Mouse (Mus musculus): ENCODE measurements around the gene Cstf3. TPM values are rescaled to one million over a fixed set of nuclear protein-coding genes. Genes with fewer than 3 reads are reported as not detected.

Cstf3 gene
- polyA plus RNA-seq, 1 experiment from 2014 or later: 42.8 TPM

- Histone ChIP-seq H3K9ac (ENCODE audit: low read depth, low read length) (peak overlapping the region; percentile 78), H3K4me3 (replicated peaks; ENCODE audit: low read depth, low read length) (peak overlapping the region; percentile 69), H3K4me2 (ENCODE audit: low read length) (peak overlapping the region; percentile 64), H3K4me1 (replicated peaks; ENCODE audit: insufficient read depth, low read length) (peaks cover 6% of the 10 kb centered on the region), H3K27me3 (ENCODE audit: insufficient read depth, low read length) (no peaks in the 10 kb centered on the region), H3K36me3 (ENCODE audit: insufficient read depth, low read length) (no peaks in the 10 kb centered on the region), H3K9me3 (replicated peaks; ENCODE audit: low read length) (no peaks in the 10 kb centered on the region), H3K27ac (peak overlapping the region; percentile 89)
- ATAC-seq (replicated peaks; ENCODE audit: low FRiP score, low read depth) (no peak), DNase-seq (ENCODE audit: low spot score) (no peak)
- no peak for TF ChIP-seq CTCF (IDR thresholded peaks at IDR 0.05; ENCODE audit: low read depth)
- WGBS: under 1% methylated on average over 19 of the region's 19 CpGs
Measured at GRCm38 (mm10) chr2:104590829-104591117, 450 bp downstream of the Cstf3 start.

- Histone ChIP-seq H3K9ac (ENCODE audit: low read depth, low read length) (peak overlapping the region; percentile 78), H3K4me2 (ENCODE audit: low read length) (peak overlapping the region; percentile 64), H3K4me3 (replicated peaks; ENCODE audit: low read depth, low read length) (peak overlapping the region; percentile 69), H3K4me1 (replicated peaks; ENCODE audit: insufficient read depth, low read length) (peaks cover 6% of the 10 kb centered on the region), H3K27ac (peak overlapping the region; percentile 89), H3K9me3 (replicated peaks; ENCODE audit: low read length) (no peaks in the 10 kb centered on the region), H3K27me3 (ENCODE audit: insufficient read depth, low read length) (no peaks in the 10 kb centered on the region), H3K36me3 (ENCODE audit: insufficient read depth, low read length) (no peaks in the 10 kb centered on the region)
- ATAC-seq (replicated peaks; ENCODE audit: low FRiP score, low read depth) (no peak), DNase-seq (ENCODE audit: low spot score) (peak; percentile 50)
- under 1% methylated on average over 6 of the region's 6 CpGs for WGBS
- no peak for TF ChIP-seq CTCF (IDR thresholded peaks at IDR 0.05; ENCODE audit: low read depth)
Measured at GRCm38 (mm10) chr2:104591141-104591540, 818 bp downstream of the Cstf3 start.

- no peak for TF ChIP-seq CTCF (IDR thresholded peaks at IDR 0.05; ENCODE audit: low read depth)
- Histone ChIP-seq H3K4me1 (replicated peaks; ENCODE audit: insufficient read depth, low read length) (peaks cover 6% of the 10 kb centered on the region), H3K9me3 (replicated peaks; ENCODE audit: low read length) (no peaks in the 10 kb centered on the region), H3K4me3 (replicated peaks; ENCODE audit: low read depth, low read length) (no peak overlapping the region), H3K36me3 (ENCODE audit: insufficient read depth, low read length) (no peaks in the 10 kb centered on the region), H3K27ac (no peak overlapping the region), H3K9ac (ENCODE audit: low read depth, low read length) (no peak overlapping the region), H3K27me3 (ENCODE audit: insufficient read depth, low read length) (no peaks in the 10 kb centered on the region), H3K4me2 (ENCODE audit: low read length) (no peak overlapping the region)
- 40% methylated on average over 1 of the region's 1 CpGs for WGBS
- no peak for ATAC-seq (replicated peaks; ENCODE audit: low FRiP score, low read depth)
- DNase-seq (ENCODE audit: low spot score): no peak
Measured at GRCm38 (mm10) chr2:104595063-104595462, 4.7 kb downstream of the Cstf3 start.

- H3K4me2 ChIP-seq (ENCODE audit: low read length): no peak overlapping the region
- ATAC-seq (replicated peaks; ENCODE audit: low FRiP score, low read depth) (no peak), DNase-seq (ENCODE audit: low spot score) (no peak)
- no peak overlapping the region for H3K27ac ChIP-seq
- no peak overlapping the region for H3K4me3 ChIP-seq (replicated peaks; ENCODE audit: low read depth, low read length)
- 63% methylated on average over 1 of the region's 1 CpGs for WGBS
- no peaks in the 10 kb centered on the region for H3K9me3 ChIP-seq (replicated peaks; ENCODE audit: low read length)
- no peak overlapping the region for H3K9ac ChIP-seq (ENCODE audit: low read depth, low read length)
- no peaks in the 10 kb centered on the region for H3K36me3 ChIP-seq (ENCODE audit: insufficient read depth, low read length)
- H3K4me1 ChIP-seq (replicated peaks; ENCODE audit: insufficient read depth, low read length): no peaks in the 10 kb centered on the region
- H3K27me3 ChIP-seq (ENCODE audit: insufficient read depth, low read length): no peaks in the 10 kb centered on the region
- no peak for TF ChIP-seq CTCF (IDR thresholded peaks at IDR 0.05; ENCODE audit: low read depth)
Measured at GRCm38 (mm10) chr2:104603431-104603830, 13.1 kb downstream of the Cstf3 start.

- no peaks in the 10 kb centered on the region for H3K36me3 ChIP-seq (ENCODE audit: insufficient read depth, low read length)
- no peaks in the 10 kb centered on the region for H3K4me1 ChIP-seq (replicated peaks; ENCODE audit: insufficient read depth, low read length)
- no peak overlapping the region for H3K4me2 ChIP-seq (ENCODE audit: low read length)
- WGBS: 71% methylated on average over 5 of the region's 5 CpGs
- DNase-seq (ENCODE audit: low spot score) (no peak), ATAC-seq (replicated peaks; ENCODE audit: low FRiP score, low read depth) (no peak)
- H3K27ac ChIP-seq: no peak overlapping the region
- no peaks in the 10 kb centered on the region for H3K27me3 ChIP-seq (ENCODE audit: insufficient read depth, low read length)
- H3K9me3 ChIP-seq (replicated peaks; ENCODE audit: low read length): no peaks in the 10 kb centered on the region
- H3K4me3 ChIP-seq (replicated peaks; ENCODE audit: low read depth, low read length): no peak overlapping the region
- H3K9ac ChIP-seq (ENCODE audit: low read depth, low read length): no peak overlapping the region
- TF ChIP-seq CTCF (IDR thresholded peaks at IDR 0.05; ENCODE audit: low read depth): no peak
Measured at GRCm38 (mm10) chr2:104604718-104605117, 14.4 kb downstream of the Cstf3 start.

GRCm38 (mm10) chr2:104605560-104605959, 15.2 kb downstream of the Cstf3 start:
- Histone ChIP-seq H3K4me2 (ENCODE audit: low read length) (no peak overlapping the region), H3K4me1 (replicated peaks; ENCODE audit: insufficient read depth, low read length) (no peaks in the 10 kb centered on the region), H3K9me3 (replicated peaks; ENCODE audit: low read length) (no peaks in the 10 kb centered on the region), H3K36me3 (ENCODE audit: insufficient read depth, low read length) (0 out of 2 replicates have a peak, but pooled peaks cover 3% of the 10 kb centered on the region), H3K27ac (no peak overlapping the region), H3K27me3 (ENCODE audit: insufficient read depth, low read length) (no peaks in the 10 kb centered on the region), H3K9ac (ENCODE audit: low read depth, low read length) (no peak overlapping the region), H3K4me3 (replicated peaks; ENCODE audit: low read depth, low read length) (no peak overlapping the region)
- 69% methylated on average over 1 of the region's 1 CpGs for WGBS
- no peak for DNase-seq (ENCODE audit: low spot score)
- no peak for TF ChIP-seq CTCF (IDR thresholded peaks at IDR 0.05; ENCODE audit: low read depth)
- no peak for ATAC-seq (replicated peaks; ENCODE audit: low FRiP score, low read depth)

- H3K27me3 ChIP-seq (ENCODE audit: insufficient read depth, low read length): no peaks in the 10 kb centered on the region
- 92% methylated on average over 3 of the region's 3 CpGs for WGBS
- no peak overlapping the region for H3K4me3 ChIP-seq (replicated peaks; ENCODE audit: low read depth, low read length)
- H3K9ac ChIP-seq (ENCODE audit: low read depth, low read length): no peak overlapping the region
- 0 out of 2 replicates have a peak, but pooled peaks cover 3% of the 10 kb centered on the region for H3K36me3 ChIP-seq (ENCODE audit: insufficient read depth, low read length)
- ATAC-seq (replicated peaks; ENCODE audit: low FRiP score, low read depth) (no peak), DNase-seq (ENCODE audit: low spot score) (no peak)
- TF ChIP-seq CTCF (IDR thresholded peaks at IDR 0.05; ENCODE audit: low read depth): no peak
- no peak overlapping the region for H3K4me2 ChIP-seq (ENCODE audit: low read length)
- no peak overlapping the region for H3K27ac ChIP-seq
- no peaks in the 10 kb centered on the region for H3K4me1 ChIP-seq (replicated peaks; ENCODE audit: insufficient read depth, low read length)
- H3K9me3 ChIP-seq (replicated peaks; ENCODE audit: low read length): no peaks in the 10 kb centered on the region
Measured at GRCm38 (mm10) chr2:104614786-104615185, 24.5 kb downstream of the Cstf3 start.
